Mouse (Mus musculus) cerebellum, adult 18-20 months (tissue): ENCODE results near the gene Larp1.

Experiments used
- DNase-seq, 2 experiments: peaks; one replicate each; pipeline ENCODE4 v3.0.0; 2021

Larp1 gene

GRCm38 (mm10) chr11:58009051-58009515 is at the start of gene Larp1:
Larp1 (plus strand) TSS chr11:58009064.
- DNase-seq, result peak; percentile 54 to 79

- DNase-seq, result no peak
Measured at GRCm38 (mm10) chr11:57959924-57960323, 48.9 kb upstream of the Larp1 start.

- DNase-seq, result peak; percentile 86 to 88
Measured at GRCm38 (mm10) chr11:57962382-57963285, 46.2 kb upstream of the Larp1 start.

- peak in 1 of 2 experiments; percentile 27 for DNase-seq
Measured at GRCm38 (mm10) chr11:57963291-57963870, 45.5 kb upstream of the Larp1 start.

GRCm38 (mm10) chr11:57966630-57967029 is 42.2 kb upstream of the Larp1 start:
- DNase-seq, result no peak

- no peak for DNase-seq
Measured at GRCm38 (mm10) chr11:57968301-57968700, 40.6 kb upstream of the Larp1 start.

GRCm38 (mm10) chr11:57970541-57970940 is 38.3 kb upstream of the Larp1 start:
- no peak for DNase-seq

GRCm38 (mm10) chr11:57973001-57973912 is 35.6 kb upstream of the Larp1 start:
- peak; percentile 67 to 78 for DNase-seq

GRCm38 (mm10) chr11:57973913-57974234 is 35.0 kb upstream of the Larp1 start:
- DNase-seq, result no peak

- DNase-seq, result no peak
Measured at GRCm38 (mm10) chr11:57975876-57976275, 33.0 kb upstream of the Larp1 start.

- DNase-seq, result no peak
Measured at GRCm38 (mm10) chr11:57977681-57978080, 31.2 kb upstream of the Larp1 start.

- no peak for DNase-seq
Measured at GRCm38 (mm10) chr11:57979621-57980020, 29.2 kb upstream of the Larp1 start.

GRCm38 (mm10) chr11:57981083-57981809 is 27.6 kb upstream of the Larp1 start:
- DNase-seq, result no peak

GRCm38 (mm10) chr11:57983480-57984342 is 25.2 kb upstream of the Larp1 start:
- DNase-seq, result no peak

GRCm38 (mm10) chr11:57984343-57984666 is 24.6 kb upstream of the Larp1 start:
- DNase-seq, result no peak

GRCm38 (mm10) chr11:57985485-57985884 is 23.4 kb upstream of the Larp1 start:
- no peak for DNase-seq

- DNase-seq, result no peak
Measured at GRCm38 (mm10) chr11:57986053-57986452, 22.8 kb upstream of the Larp1 start.

- DNase-seq, result no peak
Measured at GRCm38 (mm10) chr11:57986456-57986855, 22.4 kb upstream of the Larp1 start.

- DNase-seq, result no peak
Measured at GRCm38 (mm10) chr11:57986861-57987260, 22.0 kb upstream of the Larp1 start.

GRCm38 (mm10) chr11:57998168-57998567 is 10.7 kb upstream of the Larp1 start:
- DNase-seq, result no peak

GRCm38 (mm10) chr11:57998872-57999271 is 10.0 kb upstream of the Larp1 start:
- no peak for DNase-seq

- no peak for DNase-seq
Measured at GRCm38 (mm10) chr11:58003126-58003525, 5.7 kb upstream of the Larp1 start.
